Mouse (Mus musculus) 3T3-L1 (cell line): ENCODE data around the gene Rufy2.

Experiments
- DNase-seq: peaks from one replicate; pipeline ENCODE4 v3.0.0-alpha.2; 2015; ENCODE audit warnings: low read depth, low spot score

Rufy2 gene

DNA sequence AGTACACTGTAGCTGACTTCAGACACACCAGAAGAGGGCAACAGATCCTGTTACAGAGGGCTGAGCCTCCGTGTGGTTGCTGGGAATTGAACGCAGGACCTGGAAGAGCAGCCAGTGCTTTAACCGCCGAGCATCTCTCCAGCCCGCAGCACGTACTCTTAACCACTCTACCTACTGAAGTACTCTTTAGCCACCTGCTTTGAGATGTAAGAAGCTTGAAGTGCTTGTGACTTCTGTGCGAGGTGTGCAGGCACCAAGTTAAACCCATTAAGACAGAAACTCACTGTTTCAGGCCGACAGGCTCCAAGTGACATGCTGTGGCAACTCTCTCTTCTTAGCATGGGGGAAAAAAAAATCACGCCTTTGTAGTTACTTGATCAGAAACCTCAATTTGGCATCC lies 34.1 kb downstream of the Rufy2 start:
- no peak for DNase-seq

DNA sequence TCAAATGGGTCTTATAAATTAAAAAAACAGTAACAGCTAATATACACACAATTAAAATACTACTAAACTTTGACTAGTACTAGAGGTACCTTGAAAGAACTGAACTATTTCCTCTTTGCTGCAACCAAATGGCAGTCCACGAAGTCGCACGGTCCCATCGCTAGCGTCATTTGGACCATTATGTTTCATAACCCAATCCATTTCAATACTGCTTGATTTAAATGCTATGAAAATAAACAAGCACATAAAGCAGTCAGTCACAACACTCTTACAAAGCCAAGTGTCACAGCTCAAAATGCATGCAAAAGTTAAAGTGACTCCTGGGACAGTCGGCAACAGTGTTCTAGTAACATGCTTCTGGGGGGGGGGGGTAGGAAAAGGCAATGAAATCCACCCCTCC lies 39.3 kb downstream of the Rufy2 start:
- DNase-seq = no peak

DNA sequence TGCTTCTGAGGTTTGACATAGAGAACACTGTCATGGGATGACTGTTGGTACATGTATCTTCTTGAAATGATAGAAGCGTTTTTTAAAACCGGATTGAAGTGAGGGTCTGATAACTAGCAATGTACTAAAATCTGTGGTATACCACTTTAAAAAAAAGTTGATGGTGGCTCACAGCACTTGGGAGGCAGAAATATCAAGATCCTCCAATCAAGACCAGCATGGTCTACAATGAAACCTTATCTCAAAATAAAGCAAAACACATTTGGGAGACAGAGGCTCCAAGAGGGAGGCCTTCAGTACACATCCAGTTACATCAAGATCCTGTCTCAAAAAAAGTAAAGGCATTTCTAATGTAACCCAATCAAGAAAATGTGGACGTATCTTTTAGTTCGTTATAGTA lies 41.7 kb downstream of the Rufy2 start:
- peak; percentile 38 for DNase-seq

DNA sequence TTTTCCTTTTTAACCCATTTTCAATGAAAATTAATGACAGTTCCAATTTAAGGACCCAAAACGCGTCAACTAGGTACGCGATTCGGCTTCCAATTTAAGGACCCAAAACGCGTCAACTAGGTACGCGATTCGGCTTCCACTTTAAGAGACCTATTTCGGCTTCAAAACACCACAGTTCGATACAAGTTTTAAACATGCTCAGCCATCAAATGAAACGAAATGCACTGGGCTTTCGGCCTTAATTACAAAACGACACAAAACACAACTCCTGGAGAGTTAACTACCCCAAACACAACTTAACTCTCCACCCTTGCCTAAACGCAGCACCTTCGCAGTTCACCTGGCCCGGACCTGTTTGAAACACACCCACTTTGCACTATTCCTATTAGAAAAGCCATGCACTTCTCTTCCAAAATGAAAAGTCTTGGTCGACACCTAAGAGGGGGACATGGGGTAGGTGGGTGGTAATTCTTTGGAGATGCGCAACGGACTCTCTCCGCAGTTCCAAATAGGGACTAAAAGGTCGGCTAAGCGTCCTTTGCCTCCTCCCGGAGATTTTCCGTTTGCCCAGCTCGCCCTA lies 42.6 kb downstream of the Rufy2 start:
- peak; percentile 18 for DNase-seq

DNA sequence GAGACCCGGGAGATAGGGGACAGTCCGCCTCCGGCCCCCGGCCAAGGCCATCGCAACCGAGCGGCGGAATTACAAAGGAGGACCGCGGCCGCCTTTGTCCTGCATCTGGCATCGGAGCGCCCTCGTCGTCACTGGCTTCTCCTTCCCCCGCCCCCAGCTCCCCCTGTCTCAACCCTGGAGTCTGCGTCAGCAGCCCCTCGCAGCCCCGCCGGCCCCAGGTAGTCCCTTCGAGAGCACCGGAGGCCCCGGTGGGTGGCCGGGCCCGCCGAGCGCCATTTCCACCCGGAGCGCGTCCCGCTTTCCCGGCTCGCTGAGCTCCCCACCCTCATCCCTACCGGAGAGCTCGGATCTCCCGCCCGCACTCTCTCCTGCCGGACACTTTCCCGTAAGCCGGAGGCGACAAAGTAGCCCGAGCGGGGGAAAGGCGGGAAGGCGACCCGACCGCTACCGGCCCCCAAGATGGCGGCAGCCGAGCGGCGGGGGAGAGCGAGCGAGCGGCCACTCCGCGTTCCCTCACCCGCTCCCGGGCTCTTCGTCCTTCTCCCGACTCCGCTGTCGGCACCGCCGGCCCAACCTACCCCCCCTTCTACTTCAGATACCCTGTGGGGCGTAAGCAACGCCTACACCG lies 43.2 kb downstream of the Rufy2 start:
- peak; percentile 55 for DNase-seq

DNA sequence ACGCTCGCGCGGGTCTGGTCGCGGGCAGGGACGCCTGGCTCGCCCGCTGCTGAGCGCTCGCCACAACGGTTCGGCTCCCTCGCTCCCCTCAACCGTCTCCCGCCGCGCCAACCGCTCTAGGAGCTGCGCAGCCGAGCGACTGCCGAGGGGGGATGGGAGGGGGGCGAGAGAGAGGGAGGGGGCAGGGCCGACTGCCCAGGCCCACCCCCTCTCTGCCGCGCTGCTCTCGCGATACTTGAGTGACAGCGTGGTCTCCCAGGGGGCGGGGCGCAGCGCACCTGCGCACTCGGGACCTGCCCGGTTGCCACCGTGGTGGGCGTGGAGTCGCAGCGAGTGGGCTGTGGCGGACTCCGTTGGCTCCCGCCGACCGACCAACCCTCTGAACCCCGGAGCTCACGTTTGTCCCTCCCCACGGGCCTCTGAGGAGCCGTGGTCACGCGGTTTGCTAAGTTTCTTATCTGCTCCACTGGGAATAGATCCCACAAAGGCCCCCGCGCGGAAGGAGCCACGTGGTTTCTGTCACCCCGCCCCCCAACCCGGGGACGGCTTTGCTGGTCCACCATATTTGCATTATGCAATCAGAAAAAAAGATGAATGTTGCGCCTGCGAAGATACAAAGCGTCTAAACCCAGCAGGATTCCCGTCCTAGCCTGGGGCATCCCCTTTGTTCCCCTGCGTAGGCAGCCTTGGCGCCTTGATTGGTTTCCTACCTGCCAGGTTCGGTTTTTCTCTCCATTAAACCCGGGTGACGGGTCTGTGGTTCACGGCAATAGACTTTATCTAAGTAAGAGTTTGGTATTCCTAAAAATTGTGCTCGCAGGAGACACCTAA lies 43.9 kb downstream of the Rufy2 start, which contains the start of the genes Hnrnph3 and Pbld2:
Gene Hnrnph3 (minus strand): TSS at position 469 of the 831 bp plus-strand sequence.
Gene Pbld2 (plus strand): TSS at position 567 of the 831 bp plus-strand sequence.
- DNase-seq = peak; percentile 97

DNA sequence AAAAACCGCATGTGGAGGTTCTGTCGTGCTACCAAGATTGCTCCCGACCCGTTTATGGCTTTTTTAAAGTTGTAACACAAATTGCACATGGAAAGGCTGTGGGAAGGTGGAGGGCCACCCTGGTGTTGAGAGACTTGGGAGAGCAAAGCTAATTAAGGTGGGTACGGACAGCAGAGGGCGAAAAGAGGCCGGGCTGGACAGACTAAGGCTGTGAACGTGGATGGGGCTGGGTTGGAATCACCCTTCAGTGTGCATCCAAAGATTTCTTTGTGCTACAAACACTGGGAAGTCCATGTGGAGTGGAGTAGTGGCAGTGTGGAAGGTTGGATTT lies 44.5 kb downstream of the Rufy2 start:
- peak; percentile 80 for DNase-seq

DNA sequence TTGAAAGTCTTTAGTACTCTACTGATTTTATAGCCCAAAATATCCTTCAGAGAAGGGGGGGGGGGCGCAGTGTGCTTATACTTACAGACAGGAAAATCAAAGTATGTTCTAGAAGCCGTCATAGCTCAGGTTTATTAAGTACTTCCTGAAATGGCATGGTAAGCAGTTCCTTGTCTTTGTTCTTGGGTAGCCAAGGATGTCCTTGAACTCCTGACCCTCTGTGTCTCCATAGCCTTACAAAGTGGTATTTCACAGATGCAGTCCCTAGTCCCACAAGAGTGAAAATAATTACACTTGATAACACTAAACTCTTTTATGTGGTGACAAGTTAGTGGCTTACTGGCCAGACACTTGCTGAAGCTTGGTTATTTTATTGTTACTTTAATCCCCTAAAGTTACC lies 45.0 kb downstream of the Rufy2 start:
- peak; percentile 36 for DNase-seq

DNA sequence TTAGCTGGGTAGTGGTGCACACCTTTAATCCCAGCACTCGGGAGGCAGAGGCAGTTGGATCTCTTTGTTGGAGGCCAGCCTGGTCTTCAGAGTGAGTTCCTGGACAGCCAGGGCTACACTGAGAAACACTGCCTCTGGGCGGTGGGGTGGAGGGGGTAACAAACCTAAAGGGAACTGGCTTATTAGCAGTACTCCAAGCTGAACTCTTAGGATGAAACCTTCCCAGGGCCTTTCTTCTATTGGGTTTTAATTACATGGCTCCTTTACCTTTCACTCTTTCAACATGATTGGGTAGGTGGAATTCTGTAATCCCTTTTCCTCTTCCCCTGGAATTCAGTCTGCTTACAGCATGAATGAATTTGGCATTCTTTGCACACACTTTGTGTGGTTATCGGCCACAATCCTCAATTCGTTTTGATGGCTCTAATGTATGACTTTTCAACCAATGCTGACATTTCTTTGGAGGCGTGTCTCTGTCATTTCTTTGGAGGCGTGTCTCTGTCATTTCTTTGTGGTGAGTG lies 45.5 kb downstream of the Rufy2 start:
- no peak for DNase-seq

DNA sequence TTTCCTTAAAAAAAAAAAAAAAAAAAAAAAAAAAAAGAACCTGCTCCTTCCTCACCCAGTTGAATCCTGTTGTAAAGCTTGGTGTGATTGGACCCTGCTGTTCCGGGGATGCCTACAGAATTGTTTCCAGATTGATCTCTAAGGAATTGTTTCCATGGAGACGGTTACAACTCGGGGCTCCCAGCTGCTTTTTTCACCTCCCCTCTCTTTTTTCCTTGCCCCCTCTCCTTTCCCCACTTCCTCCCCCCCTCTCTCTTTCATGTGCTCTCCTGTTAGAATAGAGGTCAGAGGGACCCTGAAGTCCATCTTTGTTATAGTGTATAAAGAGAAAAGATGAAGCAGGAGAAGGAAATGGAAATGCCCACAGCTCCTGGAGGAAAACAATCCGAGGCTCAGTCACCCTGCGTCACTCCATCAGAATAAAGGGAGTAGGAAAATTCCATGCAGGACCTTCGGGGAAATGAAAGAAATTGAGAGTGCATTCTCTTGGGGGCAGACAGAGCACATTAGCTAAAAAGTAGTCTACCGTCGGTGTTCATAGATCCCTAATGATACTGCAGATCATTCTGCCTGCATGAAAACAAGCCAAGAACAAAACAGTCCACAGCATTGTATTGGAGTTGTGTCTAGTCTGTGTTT lies 46.3 kb downstream of the Rufy2 start:
- no peak for DNase-seq

DNA sequence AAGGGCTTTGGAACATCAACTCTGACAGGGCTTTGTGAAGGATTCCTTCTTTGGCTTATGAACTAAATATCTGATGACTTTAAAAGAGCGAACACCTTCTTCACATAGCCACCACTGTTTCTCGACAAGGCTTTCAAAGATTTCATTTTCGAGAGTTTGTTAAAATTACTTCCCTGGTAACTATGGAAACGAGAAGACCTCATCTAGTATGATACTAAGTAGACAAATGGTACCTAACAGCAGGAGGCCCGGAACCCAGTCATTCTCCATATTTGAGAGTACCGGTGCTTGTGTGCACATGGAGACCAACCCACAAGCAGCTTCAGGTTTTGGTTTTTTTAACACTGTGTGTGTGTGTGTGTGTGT lies 46.8 kb downstream of the Rufy2 start:
- no peak for DNase-seq

DNA sequence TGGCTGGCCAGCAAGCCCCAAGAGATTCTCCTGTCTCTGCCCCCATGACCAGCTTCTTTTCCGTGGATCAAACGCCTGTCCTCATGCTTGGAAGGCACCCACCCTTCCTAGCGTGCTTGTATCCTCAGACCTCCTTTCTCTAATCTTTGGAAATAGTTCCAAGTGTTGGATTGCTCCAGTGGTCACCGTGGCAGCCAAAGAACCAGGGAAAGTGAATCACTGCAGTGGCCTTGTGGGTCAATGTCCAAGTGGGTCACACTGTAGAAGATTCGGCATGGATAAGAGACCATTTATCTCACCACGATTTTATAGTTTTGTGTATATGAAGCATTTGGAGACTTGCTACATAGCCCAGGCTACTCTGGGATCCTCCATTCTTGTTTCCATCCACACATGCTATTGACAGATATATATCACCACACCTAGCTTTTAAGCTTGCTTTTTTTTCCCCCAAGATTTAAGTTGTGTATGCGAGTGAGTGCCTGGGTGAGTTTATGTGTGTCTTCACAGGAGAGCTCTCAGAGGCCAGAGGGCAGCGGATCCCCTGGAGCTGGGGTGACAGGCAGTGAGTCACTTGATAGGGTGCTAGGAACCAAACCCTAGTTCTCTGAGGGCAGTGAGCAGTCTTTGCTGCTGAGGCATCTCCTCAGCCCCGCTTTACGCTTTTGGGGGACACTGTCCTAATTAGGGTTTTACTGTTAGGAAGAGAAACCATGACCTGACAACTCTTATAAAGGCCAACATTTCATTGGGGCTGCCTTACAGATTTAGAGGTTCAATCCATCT lies 47.5 kb downstream of the Rufy2 start:
- DNase-seq = no peak

DNA sequence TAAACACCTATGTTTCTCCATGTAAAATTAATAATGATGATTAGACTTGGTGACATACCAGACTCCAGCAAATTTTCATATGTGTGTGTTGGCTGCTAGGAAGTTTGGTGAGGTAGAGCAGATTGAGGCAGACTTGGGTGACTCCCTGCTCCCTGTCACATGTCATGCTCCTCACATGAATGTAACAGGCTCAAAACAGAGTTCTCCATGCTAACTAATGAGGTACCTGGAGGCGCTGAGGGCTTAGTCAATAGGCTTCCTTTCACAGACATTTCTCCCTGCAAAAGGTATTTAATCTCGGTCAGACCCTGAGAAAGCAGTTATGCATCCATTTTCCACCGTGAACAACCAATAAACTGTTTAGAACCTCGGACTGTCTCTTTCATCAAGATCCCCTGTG lies 48.4 kb downstream of the Rufy2 start:
- no peak for DNase-seq

DNA sequence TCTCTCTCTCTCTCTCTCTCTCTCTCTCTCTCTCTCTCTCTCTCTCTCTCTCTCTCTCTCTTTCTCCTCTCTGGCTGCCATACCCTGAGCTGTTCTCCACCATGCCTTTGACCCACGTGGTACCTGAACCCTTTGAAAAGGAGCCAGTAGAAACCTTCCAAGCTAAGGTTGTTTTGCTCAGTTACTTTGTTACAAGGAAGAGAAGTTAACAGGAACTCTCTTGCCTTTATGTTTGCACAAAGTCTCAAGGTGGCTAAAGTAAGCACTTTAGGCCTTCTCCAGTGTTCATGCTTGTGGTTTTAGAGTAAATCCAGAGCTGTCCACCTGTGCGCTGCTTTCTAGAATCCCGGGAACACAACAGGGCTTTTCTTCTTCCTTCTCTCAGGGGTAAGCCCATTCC lies 52.2 kb downstream of the Rufy2 start:
- DNase-seq = no peak

DNA sequence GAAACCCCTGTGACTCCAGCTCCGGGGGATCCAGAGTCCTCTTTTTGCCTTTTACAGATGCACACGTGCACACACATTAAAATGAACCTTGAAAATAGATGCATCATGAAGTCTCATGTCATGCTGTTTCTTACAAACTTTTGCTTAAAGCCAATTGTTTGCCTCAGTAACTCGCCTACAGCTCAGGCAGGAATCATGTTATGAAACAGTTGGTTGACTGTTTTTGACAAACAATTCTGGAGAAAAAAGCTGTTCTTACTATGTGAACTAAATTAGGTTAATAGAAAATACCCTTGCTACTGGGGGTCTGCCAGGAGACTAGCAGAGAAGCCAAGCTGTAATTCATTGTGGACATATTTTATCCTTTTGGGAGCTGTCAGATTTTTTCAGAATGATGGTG lies 52.9 kb downstream of the Rufy2 start:
- DNase-seq = no peak

DNA sequence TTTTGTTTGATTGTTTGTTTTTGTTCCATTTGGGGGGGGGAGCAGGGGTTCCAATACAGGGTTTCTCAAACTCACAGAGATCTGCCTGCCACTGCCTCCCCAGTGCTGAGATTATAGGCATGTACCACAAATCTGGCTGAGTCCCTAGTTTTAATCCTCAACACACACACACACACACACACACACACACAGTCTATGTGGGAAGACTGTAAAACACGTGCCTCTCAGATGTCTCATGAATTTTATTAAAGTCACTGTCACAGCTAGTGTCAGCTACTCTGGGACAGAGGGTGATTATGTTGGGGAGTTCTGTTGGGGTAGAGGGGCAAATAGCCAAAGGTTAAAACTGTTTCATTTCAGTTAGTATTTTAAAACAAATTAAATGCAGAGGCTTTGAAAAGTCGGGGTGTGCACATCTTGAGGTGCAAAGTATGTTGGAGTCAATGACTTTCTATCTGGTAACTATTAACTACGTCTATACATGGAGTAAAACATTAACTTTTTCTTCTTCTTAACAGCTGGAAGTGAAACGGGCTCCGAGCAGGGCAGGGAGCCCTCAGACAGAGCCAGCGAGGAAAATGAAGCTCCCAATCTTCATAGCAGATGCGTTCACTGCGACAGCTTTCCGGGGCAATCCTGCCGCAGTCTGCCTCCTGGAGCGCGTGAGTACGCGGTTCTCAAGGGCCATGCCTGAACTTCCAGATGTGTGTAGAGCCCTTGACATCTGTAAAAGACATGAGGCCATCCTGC lies 58.7 kb downstream of the Rufy2 start:
- DNase-seq = no peak

DNA sequence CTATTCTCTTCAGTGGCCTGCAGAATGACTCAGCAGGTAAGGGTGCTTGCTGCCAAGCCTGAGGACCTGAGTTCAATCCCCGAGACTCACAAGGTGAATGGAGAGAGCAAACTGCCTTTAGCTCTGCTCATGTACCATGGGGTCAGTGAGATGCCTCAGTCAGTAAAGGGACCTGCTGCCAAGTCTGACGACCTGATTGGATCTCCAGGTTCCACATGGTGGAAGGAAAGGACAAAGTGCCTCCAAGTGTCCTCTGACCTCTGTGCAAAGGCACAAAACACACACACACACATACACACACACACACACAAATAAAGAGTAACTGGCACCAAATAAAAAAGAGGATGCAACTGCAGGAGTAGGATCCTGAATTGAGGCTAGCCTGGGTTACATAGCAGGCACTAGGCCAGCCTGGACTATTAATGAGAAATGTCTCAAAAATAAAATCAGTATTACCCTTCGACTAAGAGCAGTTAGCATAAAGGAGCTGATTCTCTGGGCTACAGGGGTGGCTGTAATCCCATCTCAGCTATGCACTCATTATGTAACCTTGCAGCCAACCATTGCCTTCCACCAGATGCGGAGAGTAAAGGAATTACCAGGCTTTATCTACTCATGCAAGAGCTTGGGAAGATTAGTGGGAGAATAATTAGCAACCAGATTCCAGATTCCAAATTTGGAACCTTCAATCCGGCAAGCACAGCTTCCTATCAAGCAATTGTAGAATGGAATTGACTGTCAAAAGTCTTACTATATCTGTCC lies 60.0 kb downstream of the Rufy2 start:
- no peak for DNase-seq

DNA sequence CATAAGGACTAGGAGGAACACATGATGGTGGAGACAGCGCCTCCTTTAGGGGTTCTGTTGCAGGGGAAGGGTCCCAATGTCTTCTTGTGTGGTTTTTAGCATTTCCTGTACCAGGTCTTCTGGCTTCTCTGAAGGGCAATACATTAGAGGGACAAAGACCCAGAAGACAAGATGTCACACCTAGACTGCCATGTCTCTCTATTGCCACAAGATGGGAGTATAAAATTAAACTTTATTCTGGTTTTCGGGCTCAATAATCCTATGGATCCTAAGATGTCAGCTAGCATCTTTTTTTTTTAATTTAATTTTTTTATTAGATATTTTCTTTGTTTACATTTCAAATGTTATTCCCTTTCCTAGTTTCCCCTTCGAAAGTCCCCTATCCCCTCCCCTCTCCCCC lies 63.1 kb downstream of the Rufy2 start:
- DNase-seq = peak; percentile 28

DNA sequence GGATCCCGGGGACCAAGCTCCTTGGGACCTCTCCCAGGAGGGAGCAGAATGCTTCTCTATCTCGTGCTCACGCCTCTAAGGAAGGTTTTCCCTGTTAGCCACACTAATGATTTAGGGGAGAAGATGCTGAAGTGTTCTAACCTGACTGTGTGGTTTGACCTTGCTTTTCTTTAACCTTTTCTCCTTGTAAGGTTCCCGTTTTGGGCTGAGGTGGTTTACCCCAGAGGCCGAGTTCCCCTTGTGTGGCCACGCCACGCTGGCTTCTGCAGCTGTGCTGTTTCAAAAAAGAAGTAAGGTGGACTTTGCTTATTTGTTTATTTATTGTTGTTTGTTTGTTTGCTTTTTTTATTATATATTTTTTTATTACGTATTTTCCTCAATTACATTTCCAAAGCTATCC lies 67.7 kb downstream of the Rufy2 start:
- no peak for DNase-seq

DNA sequence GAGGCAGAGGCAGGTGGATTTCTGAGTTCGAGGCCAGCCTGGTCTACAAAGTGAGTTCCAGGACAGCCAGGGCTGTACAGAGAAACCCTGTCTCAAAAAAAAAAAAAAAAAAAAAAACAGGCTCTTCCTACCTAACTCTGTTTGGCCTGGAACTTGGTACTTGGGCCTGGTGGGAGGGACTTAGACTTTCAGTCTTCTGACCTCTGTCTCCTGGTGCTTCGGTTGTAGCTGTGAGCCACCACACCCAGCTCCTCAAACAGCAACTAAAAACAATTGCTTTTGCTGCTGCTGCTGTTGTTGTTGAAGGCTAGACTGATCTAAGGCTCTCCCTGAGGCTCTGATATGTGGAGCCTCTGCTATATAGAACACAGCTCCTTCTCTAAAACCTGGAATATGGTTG lies 69.1 kb downstream of the Rufy2 start:
- DNase-seq = no peak
